Mouse (Mus musculus) lung, adult 2 months (tissue): ENCODE data around the gene Piwil4.

Source experiments
- CTCF ChIP-seq: fragments of 200-500 bp; IDR thresholded peaks from 2 replicates; pipeline ENCODE4 v1.5.1; 2011; ENCODE audit warnings: mild to moderate bottlenecking, low read length, control low read depth; ENCODE audit not compliant: insufficient read depth
- POLR2A ChIP-seq: fragments of 200-500 bp; IDR thresholded peaks from 2 replicates; pipeline ENCODE4 v1.6.1; 2011; ENCODE audit warnings: low read depth, mild to moderate bottlenecking, control low read depth, low read length, borderline replicate concordance; ENCODE audit errors: extremely low read depth

DNA sequence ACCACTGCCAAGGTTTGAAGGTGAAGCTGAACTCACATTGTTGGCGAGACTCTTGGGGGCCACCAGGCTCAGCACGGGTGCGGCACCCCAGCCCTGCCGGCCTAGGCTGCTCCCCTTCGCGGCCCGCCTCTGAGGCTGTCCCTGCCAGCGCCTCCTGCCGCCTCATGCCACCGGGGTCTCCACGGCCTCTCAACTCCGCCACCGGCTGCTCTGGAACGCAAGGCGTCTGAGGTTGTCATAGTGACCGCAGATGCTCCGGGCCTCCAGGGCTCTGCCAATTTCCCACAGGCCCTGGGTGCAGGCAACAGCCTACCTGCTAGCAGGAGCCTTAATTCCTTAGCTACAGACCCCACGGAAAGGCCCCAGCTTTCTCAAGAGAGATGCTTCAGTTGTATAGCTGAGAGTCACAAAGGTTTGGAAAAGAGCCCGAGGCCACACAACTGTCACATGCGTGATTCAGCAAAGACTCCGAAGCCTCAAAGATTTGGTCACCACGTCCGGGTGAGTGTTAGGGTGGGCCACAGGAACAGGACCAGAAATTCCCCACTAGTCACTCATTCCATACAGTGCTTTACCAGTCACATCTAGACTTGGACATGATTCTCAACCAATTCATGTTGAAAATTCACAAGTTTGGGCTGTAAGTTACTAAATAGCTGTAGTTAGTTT lies 30.4 kb upstream of the Piwil4 start, which contains the start of gene 1700012B09Rik:
- TF ChIP-seq CTCF (no peak), POLR2A (no peak)
